Mouse (Mus musculus) ovary, postnatal 36 days (tissue): ENCODE measurements around the gene Gcn1l1.

Source experiments
- DNase-seq: peaks from one replicate; pipeline ENCODE4 v3.0.0; 2022; ENCODE audit warnings: low spot score, mixed read lengths

The Gcn1l1 gene

GRCm38 (mm10) chr5:115611566-115611965 lies 46.5 kb downstream of the Gcn1l1 start:
- no peak for DNase-seq

- DNase-seq: no peak
Measured at GRCm38 (mm10) chr5:115613332-115613731, 48.3 kb downstream of the Gcn1l1 start.

- DNase-seq: peak; percentile 31
Measured at GRCm38 (mm10) chr5:115614948-115615347, 49.9 kb downstream of the Gcn1l1 start.

GRCm38 (mm10) chr5:115619690-115620089 lies 54.6 kb downstream of the Gcn1l1 start:
- DNase-seq: no peak

GRCm38 (mm10) chr5:115622686-115623085 lies 57.6 kb downstream of the Gcn1l1 start:
- DNase-seq: no peak

- no peak for DNase-seq
Measured at GRCm38 (mm10) chr5:115623694-115624440, 58.8 kb downstream of the Gcn1l1 start.

- no peak for DNase-seq
Measured at GRCm38 (mm10) chr5:115626237-115626886, 61.3 kb downstream of the Gcn1l1 start.

GRCm38 (mm10) chr5:115628083-115628482 lies 63.0 kb downstream of the Gcn1l1 start:
- no peak for DNase-seq

- DNase-seq: no peak
Measured at GRCm38 (mm10) chr5:115629672-115630071, 64.6 kb downstream of the Gcn1l1 start.

- DNase-seq: no peak
Measured at GRCm38 (mm10) chr5:115630291-115630690, 65.2 kb downstream of the Gcn1l1 start.

- peak; percentile 97 for DNase-seq
Measured at GRCm38 (mm10) chr5:115631505-115632357, 66.7 kb downstream of the Gcn1l1 start, which contains the start of gene Rab35. Gene Rab35, plus strand, starts transcription at chr5:115631908.

GRCm38 (mm10) chr5:115632358-115632714 lies 67.3 kb downstream of the Gcn1l1 start:
- DNase-seq: peak; percentile 54

- DNase-seq: no peak
Measured at GRCm38 (mm10) chr5:115633060-115633459, 68.0 kb downstream of the Gcn1l1 start.

GRCm38 (mm10) chr5:115634046-115634445 lies 69.0 kb downstream of the Gcn1l1 start:
- no peak for DNase-seq

GRCm38 (mm10) chr5:115635536-115635935 lies 70.5 kb downstream of the Gcn1l1 start:
- no peak for DNase-seq

- no peak for DNase-seq
Measured at GRCm38 (mm10) chr5:115644192-115644591, 79.1 kb downstream of the Gcn1l1 start.

- DNase-seq: no peak
Measured at GRCm38 (mm10) chr5:115648876-115649275, 83.8 kb downstream of the Gcn1l1 start.

GRCm38 (mm10) chr5:115649699-115650098 lies 84.6 kb downstream of the Gcn1l1 start:
- DNase-seq: no peak

GRCm38 (mm10) chr5:115650885-115651284 lies 85.8 kb downstream of the Gcn1l1 start:
- DNase-seq: no peak

GRCm38 (mm10) chr5:115651821-115652220 lies 86.8 kb downstream of the Gcn1l1 start:
- DNase-seq: no peak

- peak; percentile 100 for DNase-seq
Measured at GRCm38 (mm10) chr5:115652681-115653575, 87.9 kb downstream of the Gcn1l1 start.

GRCm38 (mm10) chr5:115653776-115654175 lies 88.7 kb downstream of the Gcn1l1 start:
- no peak for DNase-seq
